In the genomic region with DNA sequence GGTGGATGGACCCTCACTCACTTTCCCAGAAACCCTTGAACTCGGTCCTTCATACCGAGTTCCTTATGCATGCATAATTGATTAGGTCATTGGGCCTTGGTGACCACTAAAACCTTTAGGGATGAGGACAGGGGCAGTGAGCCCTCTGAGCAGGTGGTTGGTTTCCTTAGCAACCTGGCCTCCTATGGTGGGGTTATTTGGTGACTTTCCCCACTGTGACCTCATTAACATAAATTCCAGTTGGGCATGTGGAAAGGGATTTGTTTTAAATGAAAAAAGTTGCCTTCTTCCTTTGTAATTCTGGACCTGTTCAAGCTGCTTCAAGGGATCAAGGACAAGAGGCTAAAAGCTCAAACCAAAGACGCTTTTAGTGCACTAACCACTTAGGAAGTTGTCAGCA, we compare ENCODE assay signal across 15 mouse cellular contexts.
"Had no signal": no experiment of that assay in that cellular context is flagged by ENCODE, and none has a peak within 500 bp of the region (broad histone marks: within the 10 kb centered on the region; RNA-seq: fewer than 3 reads in every experiment).

No protein-coding gene starts in this region.

- H3K36me3 ChIP-seq: liver, embryonic 15.5 days; neural tube, embryonic 12.5 days; stomach, embryonic 15.5 days had no signal

- H3K4me3 ChIP-seq: layer of hippocampus, adult 2 months; liver, embryonic 15.5 days; neural tube, embryonic 12.5 days; stomach, embryonic 15.5 days had no signal

- H3K4me1 ChIP-seq: liver, embryonic 15.5 days had no signal

- DNase-seq: kidney, adult 8-10 months; kidney, postnatal 10 days; kidney, postnatal 4 days; left cerebral cortex, postnatal 4 days; lung, adult 2 months; lung, postnatal 36 days; midbrain, embryonic 14.5 days; right cerebral cortex, postnatal 14 days; thymus, postnatal 36 days had no signal

- ATAC-seq: lung, postnatal 0 days had no signal

- H3K27ac ChIP-seq: layer of hippocampus, adult 2 months; liver, embryonic 15.5 days; neural tube, embryonic 12.5 days; stomach, embryonic 15.5 days had no signal

- H3K9me3 ChIP-seq: liver, embryonic 15.5 days; neural tube, embryonic 12.5 days; stomach, embryonic 15.5 days had no signal

- H3K9ac ChIP-seq: liver, embryonic 15.5 days; neural tube, embryonic 12.5 days; stomach, embryonic 15.5 days had no signal

- H3K4me2 ChIP-seq: liver, embryonic 11.5 days; liver, embryonic 15.5 days; neural tube, embryonic 12.5 days; stomach, embryonic 15.5 days had no signal

- H3K27me3 ChIP-seq: liver, embryonic 15.5 days; neural tube, embryonic 12.5 days; stomach, embryonic 15.5 days had no signal
